Mouse (Mus musculus) heart, embryonic 16.5 days (tissue): ENCODE measurements around the gene Olfr912. TPM values are rescaled to one million over a fixed set of nuclear protein-coding genes. Genes with fewer than 3 reads are reported as not detected.

Experiments
- ATAC-seq: fragments of 200-750 bp; cut with Nextera tagmentation; replicated peaks from 2 replicates; pipeline ENCODE4 v1.8.0; 2017; ENCODE audit warnings: moderate number of reproducible peaks; ENCODE audit not compliant: insufficient read depth, low FRiP score; ENCODE audit errors: extremely low read depth
- H3K27ac ChIP-seq: fragments of 300-500 bp; sonication (generic); 2 replicates; pipeline ENCODE4 v1.5.1; 2014; ENCODE audit warnings: mild to moderate bottlenecking, low read length, control low read depth, moderate library complexity
- H3K27me3 ChIP-seq: fragments of 300-500 bp; sonication (generic); 2 replicates; pipeline ENCODE4 v1.6.1; 2014; ENCODE audit warnings: low read length, mixed read lengths; ENCODE audit not compliant: control insufficient read depth, insufficient read depth
- H3K36me3 ChIP-seq: fragments of 300-500 bp; sonication (generic); 2 replicates; pipeline ENCODE4 v1.6.1; 2014; ENCODE audit not compliant: control insufficient read depth, insufficient read depth
- H3K4me1 ChIP-seq: fragments of 300-500 bp; sonication (generic); 2 replicates; pipeline ENCODE4 v1.6.1; 2014; ENCODE audit warnings: low read length, mixed read lengths; ENCODE audit not compliant: control insufficient read depth, insufficient read depth
- H3K4me2 ChIP-seq: fragments of 300-500 bp; sonication (generic); 2 replicates; pipeline ENCODE4 v1.6.1; 2014; ENCODE audit warnings: low read depth, mild to moderate bottlenecking, control low read depth, low read length
- H3K4me3 ChIP-seq: fragments of 300-500 bp; sonication (generic); 2 replicates; pipeline ENCODE4 v1.5.1; 2014; ENCODE audit warnings: mild to moderate bottlenecking, control low read depth, low read length
- H3K9ac ChIP-seq: fragments of 300-500 bp; sonication (generic); 2 replicates; pipeline ENCODE4 v1.6.1; 2014; ENCODE audit warnings: low read length, control low read depth
- H3K9me3 ChIP-seq: fragments of 300-500 bp; sonication (generic); replicated peaks from 2 replicates; pipeline ENCODE4 v1.6.1; 2016; ENCODE audit warnings: low read length; ENCODE audit not compliant: control insufficient read depth
- WGBS: fragments of 180-500 bp; shearing (Covaris S2); extraction: QIAGEN DNeasy Blood & Tissue Kit; methylation state at CpG from one replicate; pipeline ENCODE4 v1.1.7; 2014; 5-methylcytosine and 5-hydroxymethylcytosine counted together
- polyA plus RNA-seq: library from polyadenylated mRNA; unstranded; fragments of >200 nt; fragmentation: Nextera tagmentation; extraction: Ambion mirVana; gene quantifications from 2 replicates; pipeline ENCODE4 v1.2.1, GENCODE M21; 2015

Olfr912 gene
- not detected in 2 replicates for polyA plus RNA-seq

GRCm38 (mm10) chr9:38579878-38580277 is at the start of gene Olfr912:
Gene Olfr912, plus strand, starts transcription at chr9:38580178.
- no peak within 1 kb of the TSS for H3K4me2 ChIP-seq
- no peak within 1 kb of the TSS for H3K27ac ChIP-seq
- H3K36me3 ChIP-seq: no peaks in the 10 kb centered on the region
- no peak within 1 kb of the TSS for H3K4me3 ChIP-seq
- WGBS: 50% methylated on average over 1 of the region's 1 CpGs
- H3K9me3 ChIP-seq: no peaks in the 10 kb centered on the region
- ATAC-seq: no peak
- H3K9ac ChIP-seq: no peak within 1 kb of the TSS
- no peaks in the 10 kb centered on the region for H3K4me1 ChIP-seq
- no peaks in the 10 kb centered on the region for H3K27me3 ChIP-seq

- no peaks in the 10 kb centered on the region for H3K27me3 ChIP-seq
- 85% methylated on average over 2 of the region's 2 CpGs for WGBS
- no peak within 1 kb of the TSS for H3K27ac ChIP-seq
- H3K36me3 ChIP-seq: no peaks in the 10 kb centered on the region
- H3K9ac ChIP-seq: no peak within 1 kb of the TSS
- no peaks in the 10 kb centered on the region for H3K4me1 ChIP-seq
- H3K4me3 ChIP-seq: no peak within 1 kb of the TSS
- H3K4me2 ChIP-seq: no peak within 1 kb of the TSS
- H3K9me3 ChIP-seq: peaks cover 1% of the 10 kb centered on the region; the same call in 1 of the 2 replicates
- ATAC-seq: no peak
These were observed 42.4 kb upstream of the Olfr912 start, which contains the start of gene Olfr910 for GRCm38 (mm10) chr9:38537549-38537948. Gene Olfr910, plus strand, starts transcription at chr9:38537849.

- Histone ChIP-seq H3K9me3 (no peaks in the 10 kb centered on the region), H3K27me3 (no peaks in the 10 kb centered on the region), H3K4me1 (no peaks in the 10 kb centered on the region), H3K27ac (no peak overlapping the region), H3K9ac (no peak overlapping the region), H3K4me3 (no peak overlapping the region), H3K36me3 (no peaks in the 10 kb centered on the region), H3K4me2 (no peak overlapping the region)
- ATAC-seq: no peak
- WGBS: 45% methylated on average over 1 of the region's 1 CpGs
These were observed 11.1 kb downstream of the Olfr912 start for GRCm38 (mm10) chr9:38591056-38591455.

GRCm38 (mm10) chr9:38592459-38592858 is 12.5 kb downstream of the Olfr912 start, which contains the start of gene Olfr913:
Gene Olfr913, plus strand, starts transcription at chr9:38592759.
- no peak for ATAC-seq
- H3K27ac ChIP-seq: no peak within 1 kb of the TSS
- no peak within 1 kb of the TSS for H3K4me2 ChIP-seq
- H3K9me3 ChIP-seq: no peaks in the 10 kb centered on the region
- no peaks in the 10 kb centered on the region for H3K4me1 ChIP-seq
- WGBS: 41% methylated on average over 2 of the region's 2 CpGs
- no peaks in the 10 kb centered on the region for H3K36me3 ChIP-seq
- H3K27me3 ChIP-seq: no peaks in the 10 kb centered on the region
- no peak within 1 kb of the TSS for H3K4me3 ChIP-seq
- H3K9ac ChIP-seq: no peak within 1 kb of the TSS

- Histone ChIP-seq H3K4me3 (no peak within 1 kb of the TSS), H3K27me3 (no peaks in the 10 kb centered on the region), H3K9me3 (no peaks in the 10 kb centered on the region), H3K4me1 (no peaks in the 10 kb centered on the region), H3K36me3 (no peaks in the 10 kb centered on the region), H3K27ac (no peak within 1 kb of the TSS), H3K4me2 (no peak within 1 kb of the TSS), H3K9ac (no peak within 1 kb of the TSS)
- 61% methylated on average over 2 of the region's 2 CpGs for WGBS
- no peak for ATAC-seq
These were observed 24.8 kb downstream of the Olfr912 start, which contains the start of gene Olfr914 for GRCm38 (mm10) chr9:38604802-38605201. Gene Olfr914, plus strand, starts transcription at chr9:38605102.

- Histone ChIP-seq H3K27me3 (no peaks in the 10 kb centered on the region), H3K27ac (no peak overlapping the region), H3K4me2 (no peak overlapping the region), H3K9ac (no peak overlapping the region), H3K36me3 (no peaks in the 10 kb centered on the region), H3K9me3 (no peaks in the 10 kb centered on the region; the same call in 1 of the 2 replicates), H3K4me3 (no peak overlapping the region), H3K4me1 (no peaks in the 10 kb centered on the region)
- WGBS: 76% methylated on average over 4 of the region's 4 CpGs
- ATAC-seq: no peak
These were observed 52.4 kb downstream of the Olfr912 start for GRCm38 (mm10) chr9:38632406-38632805.

Other genes starting within 250 kb of the Olfr912 start
- not detected in 2 replicates for gene Olfr898, start 231.8 kb upstream of the Olfr912 start, polyA plus RNA-seq
- gene Olfr250, start 213.3 kb upstream of the Olfr912 start, polyA plus RNA-seq: not detected in 2 replicates
- not detected in 2 replicates for gene Olfr251, start 203.1 kb upstream of the Olfr912 start, polyA plus RNA-seq
- not detected in 2 replicates for gene Olfr147, start 178.5 kb upstream of the Olfr912 start, polyA plus RNA-seq
- gene Olfr901, start 150.7 kb upstream of the Olfr912 start, polyA plus RNA-seq: not detected in 2 replicates
- gene Olfr902, start 132.5 kb upstream of the Olfr912 start, polyA plus RNA-seq: not detected in 2 replicates
- not detected in 2 replicates for gene Olfr904, start 117.0 kb upstream of the Olfr912 start, polyA plus RNA-seq
- gene Olfr905, start 109.1 kb upstream of the Olfr912 start, polyA plus RNA-seq: not detected in 2 replicates
- gene Olfr906, start 93.1 kb upstream of the Olfr912 start, polyA plus RNA-seq: not detected in 2 replicates
- gene Olfr907, start 84.4 kb upstream of the Olfr912 start, polyA plus RNA-seq: not detected in 2 replicates
- not detected in 2 replicates for gene Olfr911-ps1, start 58.6 kb upstream of the Olfr912 start, polyA plus RNA-seq
- gene Olfr910, start 42.3 kb upstream of the Olfr912 start, polyA plus RNA-seq: not detected in 2 replicates
- not detected in 2 replicates for gene Olfr913, start 12.6 kb downstream of the Olfr912 start, polyA plus RNA-seq
- not detected in 2 replicates for gene Olfr914, start 24.9 kb downstream of the Olfr912 start, polyA plus RNA-seq
- gene Olfr916, start 79.7 kb downstream of the Olfr912 start, polyA plus RNA-seq: not detected in 2 replicates
- gene Olfr917, start 85.7 kb downstream of the Olfr912 start, polyA plus RNA-seq: not detected in 2 replicates
- not detected in 2 replicates for gene Olfr918, start 94.4 kb downstream of the Olfr912 start, polyA plus RNA-seq
- gene Olfr919, start 123.5 kb downstream of the Olfr912 start, polyA plus RNA-seq: not detected in 2 replicates
- gene Vwa5a, start 138.1 kb downstream of the Olfr912 start, polyA plus RNA-seq: 21.3 and 26.2 TPM in 2 replicates
- 0.06 and 0.07 TPM in 2 replicates for gene Olfr920, start 172.1 kb downstream of the Olfr912 start, polyA plus RNA-seq
- gene Olfr921, start 192.9 kb downstream of the Olfr912 start, polyA plus RNA-seq: not detected in 2 replicates
- not detected in 2 replicates for gene Olfr922, start 234.4 kb downstream of the Olfr912 start, polyA plus RNA-seq
- gene Olfr923, start 246.4 kb downstream of the Olfr912 start, polyA plus RNA-seq: not detected in 2 replicates